Mouse (Mus musculus) embryo, embryonic 11 days (tissue): ENCODE data around the gene Arhgef11.

Source experiments
- DNase-seq: peaks from one replicate; pipeline ENCODE4 v3.0.0-alpha.2; 2015

The Arhgef11 gene

DNA sequence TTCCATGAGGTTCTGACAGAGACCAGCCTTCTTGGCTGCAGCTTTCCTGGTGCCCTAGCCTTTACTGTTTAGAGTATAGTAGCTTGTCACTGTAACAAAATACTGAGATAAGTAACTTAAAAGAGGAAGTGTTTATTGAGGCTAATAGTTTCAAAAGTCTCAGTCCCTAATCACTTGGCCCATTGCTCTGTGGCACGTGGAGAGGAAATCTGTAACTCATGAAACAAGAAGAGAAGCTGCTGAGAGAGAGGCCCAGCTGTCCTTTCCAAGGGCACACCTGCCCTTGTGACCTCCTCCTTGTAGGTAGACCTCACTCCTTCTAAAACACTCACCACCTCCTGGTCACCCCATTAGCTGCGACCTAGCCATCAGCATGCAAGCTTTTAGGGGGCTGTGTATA, 101.2 kb downstream of the Arhgef11 start:
- no peak for DNase-seq

DNA sequence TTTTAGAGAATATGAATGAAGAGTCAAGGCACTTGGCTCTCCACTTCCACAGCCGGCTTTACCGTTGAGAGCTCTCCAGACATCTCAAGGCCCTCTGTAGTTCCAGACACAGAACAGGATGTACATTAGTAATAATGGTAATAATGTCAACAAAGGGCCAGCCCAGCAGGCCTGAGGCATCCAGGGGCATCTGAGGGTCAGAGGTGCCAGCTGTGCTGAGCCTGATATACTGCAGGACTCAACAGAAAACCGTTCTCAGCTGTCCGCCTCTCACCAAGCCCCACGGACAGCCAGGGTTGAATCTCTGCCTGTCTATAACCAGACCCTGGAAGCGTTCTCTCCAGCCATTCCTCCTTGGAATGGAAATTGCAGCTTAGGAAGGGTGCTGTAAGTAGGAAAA, 107.2 kb downstream of the Arhgef11 start:
- peak; percentile 16 for DNase-seq

GRCm38 (mm10) chr3:87725396-87726160, 108.2 kb downstream of the Arhgef11 start:
- DNase-seq, result no peak

DNA sequence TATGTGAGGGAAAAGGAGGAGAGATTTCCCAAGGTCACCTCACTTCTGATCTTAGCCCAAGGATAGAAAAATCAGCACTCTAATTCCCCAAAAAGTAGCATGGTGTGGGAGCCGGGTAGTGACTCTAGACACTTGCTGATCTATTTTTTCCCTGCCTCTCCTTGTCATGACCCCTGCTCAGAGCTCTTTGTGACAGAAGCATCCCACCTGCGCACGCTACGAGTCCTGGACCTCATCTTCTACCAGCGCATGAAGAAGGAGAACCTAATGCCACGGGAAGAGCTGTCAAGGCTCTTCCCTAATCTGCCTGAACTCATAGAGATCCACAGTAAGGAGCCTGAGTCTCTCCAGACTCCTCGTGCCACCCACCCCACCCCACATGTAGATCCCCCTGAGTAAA, 108.8 kb downstream of the Arhgef11 start:
- DNase-seq, result no peak

- no peak for DNase-seq
Measured at GRCm38 (mm10) chr3:87728696-87729095, 111.3 kb downstream of the Arhgef11 start.

DNA sequence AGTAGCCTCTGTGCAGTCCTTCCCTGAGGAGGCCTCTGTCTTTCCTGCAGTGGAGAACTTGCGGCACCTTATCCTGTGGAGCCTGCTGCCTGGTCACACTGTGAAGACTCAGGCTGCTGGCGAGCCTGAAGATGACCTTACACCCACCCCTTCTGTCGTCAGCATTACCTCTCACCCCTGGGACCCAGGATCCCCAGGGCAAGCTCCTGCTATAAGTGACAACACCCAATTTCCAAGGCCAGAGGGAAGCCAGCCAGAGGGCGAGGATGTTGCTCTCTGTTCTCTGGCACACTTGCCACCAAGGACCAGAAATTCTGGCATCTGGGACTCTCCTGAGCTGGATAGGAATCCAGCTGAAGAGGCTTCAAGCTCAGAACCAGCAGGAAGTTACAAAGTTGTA, 115.7 kb downstream of the Arhgef11 start:
- no peak for DNase-seq

- no peak for DNase-seq
Measured at GRCm38 (mm10) chr3:87733984-87734761, 116.8 kb downstream of the Arhgef11 start.

GRCm38 (mm10) chr3:87735335-87735734, 118.0 kb downstream of the Arhgef11 start:
- no peak for DNase-seq

GRCm38 (mm10) chr3:87738906-87739305, 121.5 kb downstream of the Arhgef11 start:
- DNase-seq, result no peak

GRCm38 (mm10) chr3:87742013-87742412, 124.7 kb downstream of the Arhgef11 start:
- no peak for DNase-seq

DNA sequence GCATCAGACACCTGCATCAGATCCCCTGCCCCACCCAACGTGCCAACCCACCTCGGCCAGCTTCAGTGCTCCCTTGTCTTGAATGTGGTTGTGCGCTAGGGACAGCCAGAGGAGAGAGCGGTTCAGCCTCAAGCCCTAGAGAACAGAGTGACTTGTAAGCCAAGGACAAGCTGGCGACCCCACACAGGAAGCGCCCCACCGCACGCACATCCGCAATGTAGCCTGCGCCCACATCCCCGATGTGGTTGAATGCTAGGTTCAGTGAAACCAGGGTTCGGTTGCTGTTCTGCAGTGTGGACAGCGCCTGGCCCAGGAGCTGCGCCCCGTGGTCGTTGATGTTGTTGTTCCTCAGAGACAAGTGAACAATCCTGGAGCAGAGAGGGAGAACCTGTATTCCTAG, 125.4 kb downstream of the Arhgef11 start:
- no peak for DNase-seq

- no peak for DNase-seq
Measured at GRCm38 (mm10) chr3:87743927-87744326, 126.6 kb downstream of the Arhgef11 start.

GRCm38 (mm10) chr3:87745036-87745659, 127.8 kb downstream of the Arhgef11 start:
- peak; percentile 60 for DNase-seq

DNA sequence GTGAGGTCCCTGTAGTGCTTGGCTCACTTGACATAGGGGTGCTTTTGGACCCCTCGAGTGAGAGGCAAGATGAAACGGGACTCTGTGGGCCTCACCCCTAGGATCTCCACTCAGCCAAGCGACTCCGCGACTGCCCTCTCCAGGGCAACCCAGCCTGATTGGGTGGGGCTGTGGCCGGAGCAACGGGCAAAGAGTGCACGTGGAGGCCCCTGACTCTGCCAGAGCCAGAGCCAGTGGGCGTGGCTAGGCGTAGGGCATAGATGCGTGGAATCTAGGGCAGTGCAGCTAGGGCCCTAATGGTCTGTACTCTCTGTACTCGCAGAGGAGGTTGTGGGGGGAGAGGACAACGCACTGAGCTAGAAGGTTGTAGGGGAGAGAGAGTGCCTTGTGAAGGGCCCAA, 131.1 kb downstream of the Arhgef11 start, which contains the start of gene Lrrc71:
Lrrc71 (minus strand) TSS at position 195 of the 400 bp plus-strand sequence.
- no peak for DNase-seq

DNA sequence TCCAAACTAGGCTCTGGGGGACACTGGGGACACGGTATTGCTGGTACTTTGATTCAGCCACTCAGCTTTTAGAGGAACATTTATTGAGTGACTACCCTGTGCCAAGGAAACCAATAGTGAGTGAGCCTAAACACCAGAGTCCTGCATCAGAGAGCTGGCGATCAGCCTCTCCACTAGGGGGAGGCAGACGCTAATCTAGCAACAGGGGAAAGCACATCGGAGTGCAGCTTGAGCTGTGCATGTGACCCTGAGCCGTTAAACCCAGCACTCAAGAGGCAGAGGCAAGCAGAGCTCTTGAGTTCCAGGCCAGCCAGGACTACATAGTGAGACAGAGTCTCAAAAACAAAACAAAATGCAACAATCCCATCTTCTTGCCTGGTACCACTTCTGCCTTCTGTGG, 131.7 kb downstream of the Arhgef11 start:
- DNase-seq, result peak; percentile 68

GRCm38 (mm10) chr3:87749977-87750376, 132.6 kb downstream of the Arhgef11 start:
- DNase-seq, result no peak

- no peak for DNase-seq
Measured at GRCm38 (mm10) chr3:87752567-87752966, 135.2 kb downstream of the Arhgef11 start.

DNA sequence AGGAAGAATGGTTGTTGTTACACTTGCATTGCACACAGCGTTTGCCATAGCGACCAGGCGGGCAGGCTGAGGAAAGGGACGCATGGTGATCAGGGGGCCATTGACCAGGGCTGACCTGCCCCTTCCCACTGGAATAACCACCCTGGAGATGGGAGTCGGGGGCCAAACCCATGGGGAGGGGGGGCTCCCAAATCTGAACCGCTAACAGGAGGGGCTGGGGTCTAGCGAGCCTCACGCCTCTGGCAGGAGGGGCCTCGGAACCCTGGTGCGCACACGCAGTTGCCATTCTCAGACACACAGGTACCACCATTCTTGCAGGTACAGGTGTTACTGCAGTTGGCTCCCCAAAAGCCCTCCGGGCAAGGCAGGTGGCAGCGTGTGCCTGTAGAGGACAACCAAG, 136.5 kb downstream of the Arhgef11 start:
- DNase-seq, result no peak

DNA sequence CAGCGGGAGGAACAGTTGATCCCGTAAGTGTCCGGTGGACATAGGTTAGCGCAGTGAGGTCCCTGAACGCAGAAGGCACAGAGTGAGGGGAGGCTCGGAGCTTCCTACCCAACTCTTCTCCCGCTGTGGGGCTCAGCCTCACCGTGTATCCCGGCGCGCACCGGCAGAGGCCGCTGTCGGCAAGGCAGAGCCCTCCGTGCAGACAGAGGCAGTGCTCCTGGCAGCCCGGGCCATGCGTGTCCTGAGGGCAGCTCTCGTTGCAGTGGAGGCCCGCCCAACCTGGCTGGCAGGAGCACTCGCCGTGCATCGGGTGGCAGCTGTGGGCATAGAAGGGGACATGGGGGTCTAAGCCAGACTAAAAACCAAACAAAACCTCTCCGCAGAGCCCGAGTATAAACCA, 138.6 kb downstream of the Arhgef11 start:
- DNase-seq, result peak; percentile 89

GRCm38 (mm10) chr3:87756488-87756887, 139.1 kb downstream of the Arhgef11 start:
- no peak for DNase-seq

DNA sequence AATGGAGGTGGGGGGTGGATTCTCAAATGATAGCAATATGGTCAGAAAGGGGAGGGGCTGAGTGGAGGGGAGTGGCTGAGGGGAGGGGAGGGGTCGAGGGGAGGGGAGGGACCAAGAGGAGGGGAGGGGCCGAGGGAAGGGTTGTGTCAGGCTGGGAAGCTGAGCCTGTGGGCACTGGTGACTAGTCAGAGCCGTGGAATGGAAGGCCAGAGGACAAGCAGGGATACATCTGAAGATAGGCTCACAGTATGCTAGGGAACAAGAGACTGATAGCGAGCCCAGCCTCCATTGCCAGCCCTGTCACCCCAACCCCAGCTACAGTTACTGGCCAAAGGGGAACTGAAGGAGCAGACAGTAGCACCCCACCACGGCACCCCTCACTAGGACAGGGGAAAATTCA, 141.3 kb downstream of the Arhgef11 start:
- DNase-seq, result peak; percentile 38

DNA sequence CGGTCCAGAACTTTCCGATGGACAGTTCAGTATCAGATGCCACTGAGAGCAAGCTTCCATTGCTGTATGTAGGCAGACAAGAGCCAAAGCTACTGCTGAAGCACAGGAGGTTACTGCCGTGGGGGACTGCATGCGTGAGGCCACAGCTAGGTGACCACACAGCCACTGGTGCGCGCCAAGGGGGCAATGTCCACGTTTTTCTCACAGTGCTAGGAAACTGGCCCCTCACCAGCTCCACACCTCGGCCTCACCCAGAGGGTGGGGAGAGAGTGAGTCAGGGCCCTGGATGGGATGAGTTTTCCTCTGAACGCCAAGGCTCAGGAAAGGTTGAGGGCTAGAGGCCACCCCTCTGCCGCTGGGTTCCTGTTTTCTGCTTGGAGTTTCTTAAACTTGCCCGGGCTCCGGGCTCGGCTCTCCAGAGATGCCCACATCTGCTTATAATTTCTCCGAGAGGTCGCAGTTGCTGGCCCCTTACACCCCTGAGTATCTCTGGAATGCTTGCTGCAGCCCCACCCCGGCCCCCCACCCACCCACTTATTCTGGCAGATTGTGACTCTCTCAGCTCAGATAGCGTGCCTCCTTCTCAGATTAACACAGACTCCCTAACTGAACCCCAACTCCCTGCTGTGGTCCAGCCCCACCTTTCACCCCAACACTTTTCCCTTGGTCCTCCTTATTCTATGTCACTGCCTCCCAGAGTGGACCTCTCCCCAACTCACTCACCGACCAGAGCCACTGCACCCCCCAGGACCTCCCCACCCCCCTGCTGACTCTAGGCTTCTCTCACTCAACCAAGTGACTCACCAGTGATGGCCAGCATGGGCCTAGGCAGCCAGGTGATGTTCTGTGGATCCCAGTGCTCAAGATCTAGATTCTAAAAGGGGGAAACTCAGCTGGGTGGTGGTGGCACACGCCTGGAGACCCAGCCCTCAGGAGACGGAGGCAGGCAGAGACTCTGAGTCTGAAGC, 144.3 kb downstream of the Arhgef11 start:
- peak; percentile 54 for DNase-seq
